Mouse (Mus musculus): ENCODE data around the gene Clybl.

The Clybl gene

DNA sequence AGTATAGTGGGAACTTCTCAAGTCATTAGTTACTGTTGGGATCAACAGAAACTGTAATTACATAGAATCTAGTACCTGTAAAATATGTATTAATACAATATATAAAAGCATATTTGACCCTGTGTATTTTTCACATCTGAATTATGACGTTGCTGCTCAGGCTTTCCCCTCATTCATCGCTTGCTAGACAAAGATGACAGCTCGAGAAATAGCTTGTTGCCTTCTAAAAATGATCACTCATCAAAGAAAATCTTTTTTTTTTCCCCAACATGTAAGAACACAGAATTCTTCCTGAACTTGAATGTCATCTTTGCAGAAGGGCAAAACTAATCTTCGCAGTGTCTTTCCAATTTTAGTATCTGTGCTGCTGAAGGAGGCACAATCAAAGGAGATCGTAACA lies 206.3 kb downstream of the Clybl start:
- no peak for DNase-seq (ENCODE audit: low spot score)

DNA sequence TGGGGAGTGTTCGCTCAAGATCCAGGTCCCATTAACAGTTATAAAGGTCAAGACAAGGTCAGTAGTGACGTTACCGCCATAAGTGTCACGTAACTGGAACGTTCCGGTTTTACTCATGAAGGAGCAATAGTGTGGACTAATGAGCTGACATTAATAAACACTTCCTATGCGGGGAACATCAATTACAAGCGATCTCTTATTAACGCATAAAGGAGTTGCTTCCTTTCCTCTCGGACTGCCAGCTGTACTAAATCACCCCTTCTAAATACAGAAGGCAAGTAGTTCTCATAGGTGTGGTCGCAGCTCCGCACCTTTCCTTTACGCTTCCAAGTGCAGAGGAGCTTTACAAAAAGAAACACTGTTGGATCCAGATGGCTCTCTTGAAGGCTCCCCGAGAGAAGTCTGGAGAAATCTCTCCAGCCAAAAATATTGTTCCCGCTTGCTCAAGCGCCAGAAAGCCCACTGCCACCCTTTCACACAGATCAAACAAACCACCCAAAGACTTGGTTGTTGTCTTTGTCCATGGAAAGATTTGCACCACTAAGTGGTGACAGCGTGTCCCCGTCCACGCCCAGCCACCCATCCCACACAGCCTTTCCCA lies 207.0 kb downstream of the Clybl start:
- no peak for DNase-seq (ENCODE audit: low spot score)

GRCm38 (mm10) chr14:122389684-122390370 lies 208.3 kb downstream of the Clybl start:
- no peak for DNase-seq (ENCODE audit: low spot score)

- DNase-seq (ENCODE audit: low spot score) = no peak
These were observed 209.4 kb downstream of the Clybl start for GRCm38 (mm10) chr14:122390935-122391334.

- DNase-seq (ENCODE audit: low spot score) = no peak
These were observed 211.6 kb downstream of the Clybl start for GRCm38 (mm10) chr14:122393119-122393518.

GRCm38 (mm10) chr14:122398676-122399075 lies 217.2 kb downstream of the Clybl start:
- DNase-seq (ENCODE audit: low spot score) = no peak

GRCm38 (mm10) chr14:122399906-122400305 lies 218.4 kb downstream of the Clybl start:
- DNase-seq (ENCODE audit: low spot score) = no peak

- no peak for DNase-seq (ENCODE audit: low spot score)
These were observed 220.4 kb downstream of the Clybl start for GRCm38 (mm10) chr14:122401886-122402285.

DNA sequence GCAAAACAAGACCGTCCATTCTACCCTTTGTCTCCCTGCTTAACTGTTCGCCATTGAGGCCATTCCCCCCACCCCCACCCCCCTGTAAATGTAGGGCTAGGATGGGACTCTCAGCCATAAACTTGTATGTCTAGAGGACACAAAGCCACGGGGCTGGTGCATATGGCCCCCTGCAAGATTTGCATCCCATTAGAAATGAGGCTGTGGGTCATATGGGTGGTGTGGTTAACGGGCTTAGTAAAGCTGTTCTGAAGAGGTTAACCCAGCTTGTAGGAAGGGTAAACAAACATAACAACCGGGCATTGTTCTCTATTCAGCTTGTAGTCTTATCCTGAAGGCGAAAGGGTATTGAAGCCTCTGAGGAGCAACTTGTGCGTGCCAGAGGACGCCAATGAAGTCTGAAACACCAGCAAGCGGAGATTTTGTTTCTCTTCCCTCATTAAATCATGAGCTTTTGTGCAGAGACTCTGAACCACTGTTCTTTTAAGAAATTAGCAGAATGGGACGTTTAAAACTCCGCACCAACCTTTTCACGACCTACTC lies 221.3 kb downstream of the Clybl start:
- DNase-seq (ENCODE audit: low spot score) = no peak

DNA sequence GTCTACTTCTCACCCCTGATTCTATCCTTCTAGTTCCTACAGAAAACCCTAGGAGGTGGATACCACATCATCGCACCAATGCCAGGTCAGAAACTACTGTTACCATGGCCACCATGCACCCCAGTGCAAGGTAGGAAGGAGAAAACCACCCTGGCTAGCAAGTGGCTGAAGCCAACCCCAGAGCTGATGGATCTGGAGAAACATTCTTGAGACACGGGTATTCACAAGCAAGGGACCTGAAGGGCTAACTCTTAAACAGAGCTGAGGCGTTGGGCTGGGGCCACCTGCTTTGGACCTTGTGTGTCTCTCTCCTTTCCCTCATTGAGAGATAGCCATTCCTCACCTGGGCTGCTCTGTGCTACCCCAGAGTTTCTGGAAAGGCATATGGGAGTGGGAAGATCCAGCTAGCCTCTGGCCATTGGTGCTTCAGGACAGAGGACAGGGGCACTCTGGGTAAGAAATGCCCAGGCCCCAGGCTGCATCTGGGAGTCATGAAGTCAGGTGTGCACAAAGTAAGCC lies 222.0 kb downstream of the Clybl start:
- DNase-seq (ENCODE audit: low spot score) = no peak

DNA sequence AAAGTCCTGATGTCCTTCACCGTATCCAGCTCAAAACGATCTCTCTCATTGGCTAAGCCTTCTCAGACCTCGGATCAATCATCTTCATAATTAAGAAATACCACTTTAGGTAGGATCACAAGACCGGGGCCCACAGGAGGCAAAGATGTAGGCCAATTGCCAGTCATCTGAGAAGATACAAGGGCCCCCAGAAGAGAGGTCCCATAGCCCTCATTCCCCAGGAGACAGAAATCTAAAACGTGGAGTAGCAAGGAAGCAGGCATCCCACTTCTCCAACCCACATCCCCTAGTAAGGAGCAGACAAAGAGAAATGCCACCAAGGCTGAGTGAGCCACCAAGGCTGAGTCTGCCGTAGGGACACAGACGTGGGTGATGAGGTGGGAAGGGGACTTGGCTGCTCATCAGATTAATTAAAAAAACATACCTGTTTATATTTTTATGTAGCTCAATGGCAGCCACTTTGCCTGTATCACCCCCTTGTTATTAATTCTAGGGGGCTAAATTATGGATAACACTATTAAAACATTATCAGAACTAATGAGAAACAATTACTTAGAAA lies 223.2 kb downstream of the Clybl start:
- DNase-seq (ENCODE audit: low spot score) = no peak

DNA sequence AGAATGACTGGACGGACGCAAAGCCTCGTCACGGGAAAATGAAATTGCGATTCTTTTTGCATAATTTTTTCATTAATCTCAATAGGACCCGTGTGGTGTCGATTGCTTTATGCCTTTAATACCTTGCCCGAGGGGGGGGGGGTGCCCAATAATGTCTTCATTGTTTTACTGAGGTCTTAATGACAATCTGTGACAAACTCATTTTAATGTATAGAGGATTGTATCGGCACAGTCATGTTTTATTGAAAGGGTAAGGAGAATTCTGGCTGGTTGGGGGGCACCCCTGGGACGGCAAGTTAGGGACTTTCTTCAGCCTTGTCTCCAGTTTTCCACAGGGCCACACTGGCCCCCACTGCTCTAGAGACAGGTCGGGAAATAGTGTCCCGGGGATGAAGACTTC lies 223.7 kb downstream of the Clybl start:
- no peak for DNase-seq (ENCODE audit: low spot score)

DNA sequence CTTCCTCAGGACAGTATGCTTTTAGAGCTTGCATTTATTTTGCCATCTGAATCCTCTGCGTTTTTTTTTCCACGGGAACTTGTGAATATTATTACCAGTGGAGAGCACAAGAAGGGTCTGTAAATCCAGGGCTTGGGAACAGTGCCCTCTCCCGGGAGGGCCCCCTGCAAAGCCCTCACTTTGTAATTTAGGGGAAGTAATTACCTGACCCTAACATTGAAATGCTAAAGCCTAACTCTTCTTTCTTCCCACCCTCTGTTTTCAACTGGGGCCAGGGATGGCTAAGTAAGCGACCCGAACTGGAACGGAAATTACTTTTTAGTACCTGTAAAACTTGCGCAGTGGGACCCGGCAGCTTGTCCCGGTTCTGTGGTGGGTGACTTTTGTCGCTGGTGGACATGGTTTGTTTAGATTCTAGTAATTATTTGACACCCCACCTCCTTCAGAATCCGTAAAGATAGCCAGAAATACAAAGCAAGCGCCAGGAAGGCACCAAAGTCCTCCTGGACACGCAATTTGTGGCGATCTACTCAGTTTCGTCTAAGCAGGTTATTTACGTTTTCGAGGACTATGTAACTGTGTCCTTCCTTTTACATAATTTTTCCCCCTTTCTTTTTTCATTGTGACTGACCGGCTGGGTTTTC lies 224.5 kb downstream of the Clybl start:
- no peak for DNase-seq (ENCODE audit: low spot score)

GRCm38 (mm10) chr14:122406541-122407219 lies 225.2 kb downstream of the Clybl start:
- DNase-seq (ENCODE audit: low spot score) = no peak

DNA sequence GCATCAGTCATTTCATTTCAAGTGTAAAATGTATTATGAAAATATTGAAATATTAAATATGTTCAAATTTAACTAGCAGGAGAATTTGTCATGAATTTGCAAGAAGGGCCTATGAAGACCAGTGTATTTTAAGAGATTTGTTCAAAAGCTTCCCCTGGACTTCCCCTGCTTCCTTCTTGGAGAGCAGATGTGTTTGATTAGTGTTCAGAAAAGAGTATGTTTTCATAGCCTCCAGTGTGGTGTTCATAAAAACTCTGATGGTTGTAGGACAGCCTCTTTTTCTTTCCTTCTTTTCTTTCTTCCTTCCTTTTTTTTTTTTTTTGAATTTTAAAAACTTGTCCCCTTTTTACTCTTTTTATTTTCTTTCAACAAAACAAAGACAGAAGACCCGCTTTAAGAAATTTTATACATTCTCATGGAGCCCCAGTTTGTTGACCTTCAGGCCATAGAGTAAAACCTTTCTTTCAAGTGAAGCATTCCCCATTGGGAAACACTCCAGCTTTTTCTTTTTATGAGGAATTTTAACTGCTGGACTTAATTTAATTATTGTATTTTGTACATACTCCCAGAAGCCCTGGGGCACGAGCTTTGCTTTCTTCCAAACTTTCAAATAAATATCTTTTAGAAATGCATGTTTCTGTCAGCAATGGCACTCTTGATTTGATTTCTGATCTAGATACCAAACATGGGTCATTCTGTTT lies 231.5 kb downstream of the Clybl start:
- no peak for DNase-seq (ENCODE audit: low spot score)

DNA sequence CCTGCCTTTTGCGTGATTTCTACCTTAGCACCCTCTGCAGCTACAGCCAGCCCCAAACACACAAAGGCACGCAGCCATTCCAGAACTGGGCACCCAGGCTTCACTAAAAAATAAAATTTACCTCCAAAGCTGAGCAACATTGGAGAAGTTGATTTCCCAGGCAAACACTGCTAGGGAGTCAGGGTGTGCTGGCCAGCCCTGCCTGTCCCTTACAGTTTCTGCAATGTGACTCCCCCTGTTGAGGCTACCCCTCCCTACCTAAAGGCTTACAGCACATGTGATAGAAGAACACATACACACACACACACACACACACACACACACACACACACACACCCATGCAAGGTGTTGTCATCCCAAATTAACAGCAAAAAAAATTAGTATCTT lies 232.0 kb downstream of the Clybl start:
- DNase-seq (ENCODE audit: low spot score) = no peak

DNA sequence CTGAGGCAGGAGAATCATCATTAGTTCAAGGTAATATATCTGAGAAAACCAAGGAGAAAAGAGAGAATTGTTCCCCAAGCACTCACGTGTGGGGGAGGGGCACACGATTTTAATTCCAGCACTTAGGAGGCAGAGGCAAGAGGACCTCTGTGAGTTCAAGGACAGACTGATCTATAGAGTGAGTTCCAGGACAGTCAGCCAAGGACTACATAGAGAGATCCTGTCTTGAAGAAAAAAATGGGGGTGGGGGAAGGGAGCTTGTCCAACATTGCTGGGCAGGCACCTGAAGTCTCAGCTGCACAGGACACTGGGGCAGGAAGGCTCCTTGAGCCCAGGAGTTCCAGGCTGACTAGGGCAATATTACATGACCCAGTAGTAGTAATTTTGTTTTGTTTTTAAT lies 233.3 kb downstream of the Clybl start:
- no peak for DNase-seq (ENCODE audit: low spot score)

DNA sequence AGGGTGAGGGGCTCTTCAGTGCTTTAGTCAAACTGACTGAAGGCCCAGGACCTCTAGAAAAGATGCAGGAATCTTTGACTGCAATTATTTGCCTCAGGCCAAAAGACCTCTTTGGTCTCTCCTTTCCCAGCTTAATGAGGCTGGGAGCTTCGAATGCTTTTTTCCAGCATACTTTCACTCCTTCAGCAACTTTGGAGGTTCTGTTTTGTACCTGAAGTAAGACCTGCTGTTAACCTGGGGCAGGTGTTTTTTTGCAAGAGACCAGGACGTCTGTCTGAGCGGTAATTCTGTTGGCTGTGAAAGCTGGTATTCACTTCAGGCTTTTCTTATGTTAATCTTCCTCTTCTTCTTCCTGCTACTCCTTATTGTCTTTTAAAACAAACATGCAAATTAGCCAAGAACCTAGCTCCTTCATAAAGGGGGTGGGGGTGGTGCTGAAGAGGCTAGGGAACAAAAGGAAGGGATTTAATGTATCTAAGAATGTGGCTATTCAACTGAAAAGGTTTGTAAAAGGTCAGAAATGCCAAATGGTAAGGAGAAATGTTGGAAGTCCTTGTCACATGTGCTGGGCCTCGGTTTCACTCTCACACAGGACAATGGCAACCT lies 234.8 kb downstream of the Clybl start:
- DNase-seq (ENCODE audit: low spot score) = no peak

DNA sequence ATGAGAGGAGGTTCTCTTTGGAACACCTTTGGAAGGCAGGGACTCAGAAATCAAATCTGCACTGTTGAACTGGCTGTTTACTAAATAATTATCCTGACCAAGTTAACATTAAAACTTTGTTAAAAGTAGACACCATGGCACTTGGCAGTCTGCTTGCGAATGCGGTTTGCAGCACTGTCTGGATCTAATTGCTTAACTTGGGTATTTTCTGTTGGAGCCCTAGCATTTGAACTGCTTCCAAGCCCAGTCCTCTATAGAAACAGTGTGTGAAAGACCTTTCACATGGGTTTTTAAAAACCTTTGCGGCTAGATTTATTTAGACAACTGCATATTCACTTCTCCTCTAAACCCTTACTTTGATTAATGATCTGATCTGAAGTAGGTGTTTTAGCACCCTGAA lies 242.9 kb downstream of the Clybl start:
- no peak for DNase-seq (ENCODE audit: low spot score)

DNA sequence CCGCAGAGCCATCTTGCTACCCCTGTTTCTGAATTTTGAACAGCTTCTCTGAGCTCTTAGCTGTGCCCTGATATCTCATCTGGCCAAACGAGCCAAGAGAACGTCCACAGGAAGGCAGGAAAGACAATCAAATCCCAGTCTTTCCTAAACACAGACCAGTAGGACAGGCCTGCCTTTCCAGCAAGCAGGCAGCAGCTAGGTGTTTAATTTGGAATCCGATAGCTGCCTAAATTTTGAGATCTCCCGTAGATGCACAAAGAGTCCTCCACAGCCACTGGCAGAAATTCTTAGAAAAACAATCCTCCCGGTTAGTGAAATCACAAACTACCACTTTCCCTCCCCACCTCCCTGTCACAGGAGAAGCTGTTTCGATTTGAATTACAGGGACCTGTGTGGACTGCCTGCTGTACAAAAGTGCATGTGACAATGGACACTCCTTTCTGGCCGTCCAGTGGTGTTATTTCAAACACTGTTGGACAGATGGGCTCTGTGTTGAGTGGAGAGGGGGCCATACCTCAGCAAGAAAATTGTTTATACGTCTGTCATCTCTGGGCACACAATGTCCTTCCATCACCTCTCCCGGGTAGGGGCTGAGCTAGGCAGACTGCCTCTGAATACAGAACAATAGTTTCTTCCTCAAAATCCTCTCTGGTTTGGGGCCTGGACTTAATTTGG lies 245.2 kb downstream of the Clybl start:
- no peak for DNase-seq (ENCODE audit: low spot score)

DNA sequence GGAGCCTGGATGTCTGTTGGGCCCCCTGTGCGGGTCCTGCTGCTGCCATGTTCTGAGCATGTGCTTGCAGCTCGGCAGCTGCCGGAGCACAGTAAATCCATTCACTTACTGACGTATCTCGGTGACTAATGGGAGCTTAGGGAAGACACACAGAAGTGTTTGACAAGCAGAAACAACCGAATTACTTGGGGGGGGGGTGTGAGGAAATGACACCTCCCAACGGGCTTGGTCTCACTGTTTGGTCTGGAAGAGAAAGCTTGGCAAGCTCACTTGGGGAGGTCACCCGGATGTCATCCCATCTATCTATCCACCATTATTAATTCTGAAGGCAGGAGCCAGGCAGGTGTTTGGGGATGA lies 245.7 kb downstream of the Clybl start:
- DNase-seq (ENCODE audit: low spot score) = no peak

Data from lung, postnatal 25 days (tissue).